Mouse (Mus musculus) liver, embryonic 12.5 days (tissue): ENCODE data around the gene Olfr1330. TPM values are rescaled to one million over a fixed set of nuclear protein-coding genes. Genes with fewer than 3 reads are reported as not detected.
"Not testable (repeated sequence)": the region's sequence is repeated elsewhere in the genome, so short reads cannot be mapped to it uniquely, and the experiment has no call there.

Experiments
- ATAC-seq: fragments of 200-750 bp; cut with Nextera tagmentation; 2 replicates; pipeline ENCODE4 v1.8.0; 2017; ENCODE audit warnings: moderate number of reproducible peaks, mild to moderate bottlenecking, moderate library complexity
- H3K27ac ChIP-seq: fragments of 300-500 bp; sonication (generic); 2 replicates; pipeline ENCODE4 v1.5.1; 2016; ENCODE audit warnings: mild to moderate bottlenecking
- H3K27me3 ChIP-seq: fragments of 300-500 bp; sonication (generic); replicated peaks from 2 replicates; pipeline ENCODE4 v1.6.1; 2016; ENCODE audit warnings: mild to moderate bottlenecking, moderate library complexity
- H3K36me3 ChIP-seq: fragments of 300-500 bp; sonication (generic); 2 replicates; pipeline ENCODE4 v1.6.1; 2016; ENCODE audit warnings: mild to moderate bottlenecking, moderate library complexity
- H3K4me1 ChIP-seq: fragments of 300-500 bp; sonication (generic); 2 replicates; pipeline ENCODE4 v1.6.1; 2016
- H3K4me2 ChIP-seq: fragments of 300-500 bp; sonication (generic); 2 replicates; pipeline ENCODE4 v1.6.1; 2016; ENCODE audit warnings: mild to moderate bottlenecking, moderate library complexity
- H3K4me3 ChIP-seq: fragments of 300-500 bp; sonication (generic); 2 replicates; pipeline ENCODE4 v1.5.1; 2016; ENCODE audit warnings: mild to moderate bottlenecking, moderate library complexity
- H3K9ac ChIP-seq: fragments of 300-500 bp; sonication (generic); 2 replicates; pipeline ENCODE4 v1.6.1; 2016; ENCODE audit warnings: mild to moderate bottlenecking, moderate library complexity
- H3K9me3 ChIP-seq: fragments of 300-500 bp; sonication (generic); replicated peaks from 2 replicates; pipeline ENCODE4 v1.6.1; 2016; ENCODE audit warnings: mild to moderate bottlenecking, moderate library complexity
- WGBS: fragments of 180-500 bp; shearing (Covaris S2); methylation state at CpG from one replicate; pipeline ENCODE4 v1.1.7; 2016; ENCODE audit not compliant: insufficient replicate concordance; 5-methylcytosine and 5-hydroxymethylcytosine counted together
- polyA plus RNA-seq: library from polyadenylated mRNA; unstranded; fragments of >200 nt; fragmentation: Nextera tagmentation; extraction: Ambion mirVana; gene quantifications from 2 replicates; pipeline ENCODE4 v1.2.1, GENCODE M21; 2016

Olfr1330 gene
- not detected in 2 replicates for polyA plus RNA-seq

- ATAC-seq, result no peak
- Histone ChIP-seq H3K27ac (no peak within 1 kb of the TSS), H3K27me3 (no peaks in the 10 kb centered on the region), H3K4me2 (no peak within 1 kb of the TSS), H3K4me3 (no peak within 1 kb of the TSS), H3K36me3 (no peaks in the 10 kb centered on the region), H3K4me1 (no peaks in the 10 kb centered on the region), H3K9me3 (no peaks in the 10 kb centered on the region), H3K9ac (no peak within 1 kb of the TSS)
- WGBS, result 48% methylated on average over 1 of the region's 1 CpGs
Observed at GRCm38 (mm10) chr4:118888297-118888696, at the start of gene Olfr1330. Olfr1330 (plus strand) TSS chr4:118888597.

GRCm38 (mm10) chr4:118861791-118862190 lies 26.6 kb upstream of the Olfr1330 start:
- Histone ChIP-seq H3K27ac (no peak overlapping the region), H3K9me3 (no peaks in the 10 kb centered on the region), H3K4me1 (no peaks in the 10 kb centered on the region), H3K4me2 (no peak overlapping the region), H3K27me3 (no peaks in the 10 kb centered on the region), H3K4me3 (no peak overlapping the region), H3K9ac (no peak overlapping the region), H3K36me3 (no peaks in the 10 kb centered on the region)
- no peak for ATAC-seq
- WGBS, result 55% methylated on average over 1 of the region's 1 CpGs

- Histone ChIP-seq H3K9ac (no peak overlapping the region), H3K4me1 (no peaks in the 10 kb centered on the region), H3K27ac (no peak overlapping the region), H3K4me2 (no peak overlapping the region), H3K9me3 (no peaks in the 10 kb centered on the region), H3K27me3 (no peaks in the 10 kb centered on the region), H3K4me3 (no peak overlapping the region), H3K36me3 (no peaks in the 10 kb centered on the region)
- WGBS, result 42% methylated on average over 4 of the region's 4 CpGs
- no peak for ATAC-seq
Observed at GRCm38 (mm10) chr4:118862704-118863103, 25.7 kb upstream of the Olfr1330 start.

GRCm38 (mm10) chr4:118864349-118864748 lies 24.0 kb upstream of the Olfr1330 start, which contains the start of gene Olfr1331:
Olfr1331 (plus strand) TSS chr4:118864649.
- H3K9ac ChIP-seq, result no peak within 1 kb of the TSS
- H3K4me3 ChIP-seq, result no peak within 1 kb of the TSS
- no peaks in the 10 kb centered on the region for H3K9me3 ChIP-seq
- H3K4me1 ChIP-seq, result no peaks in the 10 kb centered on the region
- no peak within 1 kb of the TSS for H3K4me2 ChIP-seq
- no peak within 1 kb of the TSS for H3K27ac ChIP-seq
- ATAC-seq, result no peak
- 72% methylated on average over 1 of the region's 1 CpGs for WGBS
- no peaks in the 10 kb centered on the region for H3K36me3 ChIP-seq
- H3K27me3 ChIP-seq, result no peaks in the 10 kb centered on the region

GRCm38 (mm10) chr4:118867566-118867965 lies 20.8 kb upstream of the Olfr1330 start:
- H3K4me3 ChIP-seq, result no peak overlapping the region
- H3K27me3 ChIP-seq, result no peaks in the 10 kb centered on the region
- H3K4me1 ChIP-seq, result no peaks in the 10 kb centered on the region
- no peaks in the 10 kb centered on the region for H3K9me3 ChIP-seq
- ATAC-seq, result no peak
- H3K27ac ChIP-seq, result no peak overlapping the region
- no peak overlapping the region for H3K9ac ChIP-seq
- H3K36me3 ChIP-seq, result no peaks in the 10 kb centered on the region
- no peak overlapping the region for H3K4me2 ChIP-seq

GRCm38 (mm10) chr4:118901981-118902380 lies 13.6 kb downstream of the Olfr1330 start:
- no peak overlapping the region for H3K27ac ChIP-seq
- WGBS, result 46% methylated on average over 2 of the region's 2 CpGs

GRCm38 (mm10) chr4:118917365-118917764 lies 29.0 kb downstream of the Olfr1330 start, which contains the start of gene Olfr1329:
Olfr1329 (minus strand) TSS chr4:118917465.
- H3K27ac ChIP-seq, H3K36me3 ChIP-seq, ATAC-seq, H3K27me3 ChIP-seq, H3K9me3 ChIP-seq, H3K4me2 ChIP-seq, H3K4me1 ChIP-seq, H3K4me3 ChIP-seq, H3K9ac ChIP-seq: not testable (repeated sequence)
- WGBS, result 43% methylated on average over 2 of the region's 2 CpGs

More at GRCm38 (mm10) chr4:118901981-118902380, 13.6 kb downstream of the Olfr1330 start:
- H3K27me3 ChIP-seq, result no peaks in the 10 kb centered on the region
- no peak for ATAC-seq
- no peaks in the 10 kb centered on the region for H3K36me3 ChIP-seq
- no peaks in the 10 kb centered on the region for H3K9me3 ChIP-seq
- no peak overlapping the region for H3K4me2 ChIP-seq
- no peak overlapping the region for H3K9ac ChIP-seq
- no peaks in the 10 kb centered on the region for H3K4me1 ChIP-seq
- no peak overlapping the region for H3K4me3 ChIP-seq

- H3K27me3 ChIP-seq, H3K4me2 ChIP-seq, H3K27ac ChIP-seq, H3K9ac ChIP-seq, H3K4me3 ChIP-seq, H3K9me3 ChIP-seq, H3K4me1 ChIP-seq, H3K36me3 ChIP-seq, ATAC-seq: not testable (repeated sequence)
- 63% methylated on average over 3 of the region's 3 CpGs for WGBS
Observed at GRCm38 (mm10) chr4:118931326-118931725, 42.9 kb downstream of the Olfr1330 start.

- no peak for ATAC-seq
- Histone ChIP-seq H3K27me3 (no peaks in the 10 kb centered on the region), H3K4me3 (no peak within 1 kb of the TSS), H3K4me1 (no peaks in the 10 kb centered on the region), H3K27ac (no peak within 1 kb of the TSS), H3K36me3 (no peaks in the 10 kb centered on the region), H3K4me2 (no peak within 1 kb of the TSS), H3K9ac (no peak within 1 kb of the TSS), H3K9me3 (no peaks in the 10 kb centered on the region)
- WGBS, result 43% methylated on average over 2 of the region's 2 CpGs
Observed at GRCm38 (mm10) chr4:118938512-118938911, 50.1 kb downstream of the Olfr1330 start, which contains the start of gene Olfr1328. Olfr1328 (minus strand) TSS chr4:118938612.

Other genes with a start within 250 kb of the Olfr1330 start
- gene Olfr62, start 229.6 kb upstream of the Olfr1330 start, polyA plus RNA-seq, result not detected in 2 replicates
- gene Olfr1342, start 195.8 kb upstream of the Olfr1330 start, polyA plus RNA-seq, result not detected in 2 replicates
- gene Olfr1341, start 185.1 kb upstream of the Olfr1330 start, polyA plus RNA-seq, result not detected in 2 replicates
- gene Olfr1340, start 168.5 kb upstream of the Olfr1330 start, polyA plus RNA-seq, result not detected in 2 replicates
- not detected in 2 replicates for gene Olfr1339, start 156.4 kb upstream of the Olfr1330 start, polyA plus RNA-seq
- not detected in 2 replicates for gene Olfr1338, start 129.9 kb upstream of the Olfr1330 start, polyA plus RNA-seq
- not detected in 2 replicates for gene Olfr1337, start 106.0 kb upstream of the Olfr1330 start, polyA plus RNA-seq
- not detected in 2 replicates for gene Olfr1335, start 78.7 kb upstream of the Olfr1330 start, polyA plus RNA-seq
- gene Olfr1333, start 52.3 kb upstream of the Olfr1330 start, polyA plus RNA-seq, result not detected in 2 replicates
- not detected in 2 replicates for gene Olfr1331, start 23.9 kb upstream of the Olfr1330 start, polyA plus RNA-seq
- not detected in 2 replicates for gene Olfr1329, start 28.9 kb downstream of the Olfr1330 start, polyA plus RNA-seq
- not detected in 2 replicates for gene Olfr1328, start 50.0 kb downstream of the Olfr1330 start, polyA plus RNA-seq
- gene Lao1, start 73.0 kb downstream of the Olfr1330 start, polyA plus RNA-seq, result not detected in 2 replicates
- gene Slc2a1, start 220.1 kb downstream of the Olfr1330 start, polyA plus RNA-seq, result 309 TPM in 2 replicates